Mouse (Mus musculus) limb, embryonic 12.5 days (tissue): ENCODE data around the gene Rgma. TPM values are rescaled to one million over a fixed set of nuclear protein-coding genes. Genes with fewer than 3 reads are reported as not detected.

Experiments used
- ATAC-seq: fragments of 200-750 bp; cut with Nextera tagmentation; 2 replicates; pipeline ENCODE4 v1.8.0; 2017; ENCODE audit warnings: low read depth, moderate TSS enrichment; ENCODE audit not compliant: insufficient number of reproducible peaks, insufficient read depth, low FRiP score, low TSS enrichment
- H3K27ac ChIP-seq: fragments of 300-500 bp; sonication (generic); 2 replicates; pipeline ENCODE4 v1.5.1; 2016; ENCODE audit warnings: mild to moderate bottlenecking, moderate library complexity
- H3K27me3 ChIP-seq: fragments of 300-500 bp; sonication (generic); 2 replicates; pipeline ENCODE4 v1.6.1; 2016; ENCODE audit warnings: mild to moderate bottlenecking, moderate library complexity
- H3K36me3 ChIP-seq: fragments of 300-500 bp; sonication (generic); 2 replicates; pipeline ENCODE4 v1.6.1; 2016; ENCODE audit warnings: mild to moderate bottlenecking, moderate library complexity
- H3K4me1 ChIP-seq: fragments of 300-500 bp; sonication (generic); replicated peaks from 2 replicates; pipeline ENCODE4 v1.6.1; 2016
- H3K4me2 ChIP-seq: fragments of 300-500 bp; sonication (generic); 2 replicates; pipeline ENCODE4 v1.6.1; 2016; ENCODE audit warnings: mild to moderate bottlenecking, moderate library complexity
- H3K4me3 ChIP-seq: fragments of 300-500 bp; sonication (generic); replicated peaks from 2 replicates; pipeline ENCODE4 v1.5.1; 2016; ENCODE audit warnings: mild to moderate bottlenecking
- H3K9ac ChIP-seq: fragments of 300-500 bp; sonication (generic); replicated peaks from 2 replicates; pipeline ENCODE4 v1.6.1; 2016; ENCODE audit warnings: mild to moderate bottlenecking, moderate library complexity
- H3K9me3 ChIP-seq: fragments of 300-500 bp; sonication (generic); 2 replicates; pipeline ENCODE4 v1.6.1; 2016; ENCODE audit warnings: mild to moderate bottlenecking, moderate library complexity
- WGBS: fragments of 180-500 bp; shearing (Covaris S2); methylation state at CpG from one replicate; pipeline ENCODE4 v1.1.7; 2016; 5-methylcytosine and 5-hydroxymethylcytosine counted together
- polyA plus RNA-seq: library from polyadenylated mRNA; unstranded; fragments of >200 nt; fragmentation: Nextera tagmentation; extraction: Ambion mirVana; gene quantifications from 2 replicates; pipeline ENCODE4 v1.2.1, GENCODE M21; 2016

Gene Rgma
- polyA plus RNA-seq, 1 experiment from 2014 or later = 26.7 TPM

DNA sequence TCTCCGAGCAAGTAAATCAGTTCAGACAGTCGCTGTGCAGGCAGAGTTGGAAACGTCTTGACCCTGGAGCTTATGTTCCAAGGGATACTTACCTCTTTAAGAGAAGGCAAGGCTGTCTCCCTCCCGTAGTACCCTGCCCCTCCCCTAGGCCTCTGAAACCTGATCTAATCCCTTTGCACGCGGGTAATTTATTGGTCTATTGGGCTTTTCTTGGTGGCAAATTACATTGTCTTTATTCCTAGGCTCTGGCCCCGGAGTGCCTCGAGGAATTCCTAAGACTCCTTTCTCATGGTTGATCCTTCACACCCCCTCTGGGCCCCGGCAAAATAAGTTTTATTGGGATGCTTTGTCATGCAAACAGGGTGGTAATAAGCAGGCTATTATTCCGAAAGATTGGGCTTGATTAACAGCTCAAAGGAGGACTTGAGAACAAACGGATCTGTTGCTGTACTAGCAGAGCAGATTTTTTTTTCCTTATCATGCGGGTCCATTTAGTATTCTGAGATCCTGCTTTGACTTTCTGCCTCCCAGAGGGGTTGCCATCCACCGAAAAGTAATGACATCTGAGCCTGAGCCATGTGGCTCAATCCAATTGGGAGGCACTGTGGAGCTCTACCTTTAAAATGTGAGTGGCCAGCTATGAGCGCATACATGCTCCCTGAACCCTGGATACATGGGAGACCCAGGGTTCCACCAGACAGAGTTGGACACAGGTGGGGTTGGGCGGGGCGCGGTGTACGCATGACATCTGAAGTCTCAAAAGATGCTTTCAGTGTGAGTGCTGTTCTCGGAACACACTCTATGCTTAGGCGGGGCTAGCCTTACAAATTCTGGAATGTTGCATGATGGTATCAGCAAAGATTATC is 25.0 kb downstream of the Rgma start:
- peak; percentile 67 for ATAC-seq
- WGBS = 11% methylated on average over 20 of the region's 20 CpGs
- no peaks in the 10 kb centered on the region for H3K27me3 ChIP-seq
- H3K9ac ChIP-seq = no peak overlapping the region
- peaks cover 78% of the 10 kb centered on the region for H3K4me1 ChIP-seq
- H3K4me2 ChIP-seq = peak overlapping the region; percentile 56
- H3K36me3 ChIP-seq = peaks cover 40% of the 10 kb centered on the region
- peak overlapping the region; percentile 21 for H3K4me3 ChIP-seq
- H3K27ac ChIP-seq = peak overlapping the region; percentile 62
- 0 out of 2 replicates have a peak, but pooled peaks cover 5% of the 10 kb centered on the region for H3K9me3 ChIP-seq

DNA sequence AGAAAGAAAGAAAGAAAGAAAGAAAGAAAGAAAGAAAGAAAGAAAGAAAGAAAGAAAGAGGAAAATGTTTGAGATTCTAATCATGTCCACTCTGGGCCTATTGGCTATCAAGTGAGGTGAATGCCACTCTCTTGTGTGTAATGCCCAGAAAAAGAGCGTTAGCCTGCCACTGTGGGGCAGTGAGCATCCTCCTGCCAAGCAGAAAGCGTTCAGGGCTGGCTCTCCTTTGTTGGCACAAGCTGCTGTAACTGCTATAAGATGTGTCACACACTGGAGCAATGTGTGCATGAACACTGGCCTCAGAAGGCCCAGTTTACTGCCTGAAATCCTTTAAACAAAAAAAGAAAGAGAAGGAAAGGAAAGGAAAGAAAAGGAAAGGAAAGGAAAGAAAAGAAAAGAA is 26.8 kb downstream of the Rgma start:
- Histone ChIP-seq H3K9me3 (peaks cover 20% of the 10 kb centered on the region; the same call in 1 of the 2 replicates), H3K9ac (no peak overlapping the region), H3K27ac (no peak overlapping the region), H3K4me2 (no peak overlapping the region), H3K36me3 (peaks cover 59% of the 10 kb centered on the region), H3K4me3 (no peak overlapping the region), H3K4me1 (peaks cover 60% of the 10 kb centered on the region), H3K27me3 (no peaks in the 10 kb centered on the region)
- WGBS = 74% methylated on average over 2 of the region's 2 CpGs
- no peak for ATAC-seq

- Histone ChIP-seq H3K9me3 (peaks cover 20% of the 10 kb centered on the region; the same call in 1 of the 2 replicates), H3K4me1 (peaks cover 54% of the 10 kb centered on the region), H3K36me3 (peaks cover 60% of the 10 kb centered on the region), H3K4me2 (no peak overlapping the region), H3K4me3 (no peak overlapping the region), H3K27me3 (no peaks in the 10 kb centered on the region), H3K9ac (no peak overlapping the region), H3K27ac (no peak overlapping the region)
- 80% methylated on average over 1 of the region's 1 CpGs for WGBS
- ATAC-seq = no peak
Observed at GRCm38 (mm10) chr7:73402671-73403070, 27.4 kb downstream of the Rgma start.

- peaks cover 69% of the 10 kb centered on the region for H3K36me3 ChIP-seq
- H3K27me3 ChIP-seq = no peaks in the 10 kb centered on the region
- peaks cover 45% of the 10 kb centered on the region for H3K4me1 ChIP-seq
- 0 out of 2 replicates have a peak overlapping the region, but pooled peaks have one; percentile 1 for H3K9ac ChIP-seq
- peaks cover 20% of the 10 kb centered on the region; the same call in 1 of the 2 replicates for H3K9me3 ChIP-seq
- no peak overlapping the region for H3K27ac ChIP-seq
- ATAC-seq = no peak
- no peak overlapping the region for H3K4me2 ChIP-seq
- H3K4me3 ChIP-seq = no peak overlapping the region
- 13% methylated on average over 3 of the region's 3 CpGs for WGBS
Observed at GRCm38 (mm10) chr7:73403538-73403937, 28.2 kb downstream of the Rgma start.

GRCm38 (mm10) chr7:73405550-73405949 is 30.2 kb downstream of the Rgma start:
- Histone ChIP-seq H3K27me3 (no peaks in the 10 kb centered on the region), H3K4me3 (no peak overlapping the region), H3K9ac (no peak overlapping the region), H3K27ac (no peak overlapping the region), H3K36me3 (peaks cover 85% of the 10 kb centered on the region), H3K4me2 (no peak overlapping the region), H3K9me3 (peaks cover 20% of the 10 kb centered on the region; the same call in 1 of the 2 replicates), H3K4me1 (peaks cover 25% of the 10 kb centered on the region)
- WGBS = 92% methylated on average over 11 of the region's 11 CpGs
- no peak for ATAC-seq

DNA sequence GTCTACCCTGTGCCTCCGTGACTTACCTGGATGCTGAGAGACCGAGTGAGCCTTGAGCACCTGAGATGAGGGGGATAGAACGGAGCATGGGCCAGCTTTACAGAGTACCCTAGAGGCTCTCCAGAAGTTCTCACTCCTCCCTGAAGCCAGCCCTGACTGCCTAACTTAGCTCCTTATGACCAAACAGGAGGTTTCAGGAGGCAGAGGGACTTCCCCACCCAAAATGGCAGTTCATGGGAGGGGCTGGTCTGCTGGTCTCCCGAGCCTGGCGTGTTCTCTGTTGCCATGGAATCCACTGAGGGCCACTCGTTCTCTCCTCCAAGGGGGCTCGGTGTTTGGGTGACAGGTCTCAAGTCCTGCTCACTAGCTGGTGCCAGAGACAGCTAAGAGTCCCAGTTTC is 36.2 kb downstream of the Rgma start:
- Histone ChIP-seq H3K9me3 (peaks cover 3% of the 10 kb centered on the region; the same call in 1 of the 2 replicates), H3K27me3 (no peaks in the 10 kb centered on the region), H3K36me3 (peaks cover 98% of the 10 kb centered on the region), H3K9ac (no peak overlapping the region), H3K4me3 (no peak overlapping the region), H3K4me1 (no peaks in the 10 kb centered on the region), H3K27ac (no peak overlapping the region), H3K4me2 (no peak overlapping the region)
- WGBS = 78% methylated on average over 7 of the region's 7 CpGs
- no peak for ATAC-seq

DNA sequence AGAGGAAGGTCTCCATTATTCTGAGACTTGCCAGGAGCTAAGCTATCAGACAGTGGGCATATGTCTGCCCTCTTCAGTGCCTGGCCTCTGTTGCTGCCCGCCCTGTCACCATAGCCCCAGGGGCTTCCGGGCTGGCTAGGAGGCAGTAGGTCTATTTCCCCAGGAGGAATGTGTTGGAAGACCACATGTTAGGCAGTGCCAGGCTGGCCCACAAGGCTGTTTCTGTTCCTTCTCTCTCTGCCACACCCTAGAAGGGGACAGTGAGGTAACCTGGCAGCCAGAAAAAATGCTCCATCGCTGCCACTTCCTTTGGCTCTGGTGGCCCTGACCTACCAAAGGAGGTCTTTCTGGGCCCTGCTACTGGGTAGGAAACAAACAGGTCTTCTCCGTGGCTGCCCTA is 36.7 kb downstream of the Rgma start:
- 87% methylated on average over 4 of the region's 4 CpGs for WGBS
- no peak overlapping the region for H3K9ac ChIP-seq
- ATAC-seq = no peak
- no peak overlapping the region for H3K4me3 ChIP-seq
- H3K36me3 ChIP-seq = peaks cover 97% of the 10 kb centered on the region
- H3K4me2 ChIP-seq = no peak overlapping the region
- H3K9me3 ChIP-seq = no peaks in the 10 kb centered on the region
- no peaks in the 10 kb centered on the region for H3K27me3 ChIP-seq
- no peaks in the 10 kb centered on the region for H3K4me1 ChIP-seq
- no peak overlapping the region for H3K27ac ChIP-seq

GRCm38 (mm10) chr7:73412419-73412818 is 37.1 kb downstream of the Rgma start:
- no peak for ATAC-seq
- no peak overlapping the region for H3K4me3 ChIP-seq
- H3K27me3 ChIP-seq = no peaks in the 10 kb centered on the region
- WGBS = 85% methylated on average over 7 of the region's 7 CpGs
- peaks cover 97% of the 10 kb centered on the region for H3K36me3 ChIP-seq
- no peak overlapping the region for H3K4me2 ChIP-seq
- H3K27ac ChIP-seq = no peak overlapping the region
- H3K9ac ChIP-seq = no peak overlapping the region
- no peaks in the 10 kb centered on the region for H3K9me3 ChIP-seq
- no peaks in the 10 kb centered on the region for H3K4me1 ChIP-seq

DNA sequence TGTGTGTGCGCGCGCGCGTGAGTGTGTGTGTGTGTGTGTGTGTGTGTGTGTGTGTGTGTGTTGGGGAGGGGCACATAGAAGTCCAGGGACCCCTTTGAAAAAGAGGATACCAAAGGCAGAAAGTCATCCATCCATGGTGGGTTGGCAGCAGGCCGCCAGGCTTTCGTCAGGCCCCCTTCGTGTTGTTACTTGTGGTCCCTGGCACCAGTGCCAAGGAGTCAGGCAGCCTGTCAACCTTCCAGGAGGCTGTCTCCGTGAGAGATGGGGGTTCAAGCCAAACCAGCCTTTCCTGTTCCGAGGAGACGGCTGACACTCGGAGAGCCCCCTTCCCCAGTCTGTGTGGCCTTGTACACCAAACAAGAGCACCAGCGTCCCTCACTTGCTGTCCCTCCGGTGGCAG is 38.9 kb downstream of the Rgma start:
- Histone ChIP-seq H3K4me3 (no peak overlapping the region), H3K4me2 (no peak overlapping the region), H3K9ac (no peak overlapping the region), H3K36me3 (peaks cover 99% of the 10 kb centered on the region), H3K27ac (no peak overlapping the region), H3K9me3 (no peaks in the 10 kb centered on the region), H3K4me1 (peaks cover 12% of the 10 kb centered on the region), H3K27me3 (no peaks in the 10 kb centered on the region)
- WGBS = 83% methylated on average over 14 of the region's 14 CpGs
- no peak for ATAC-seq

DNA sequence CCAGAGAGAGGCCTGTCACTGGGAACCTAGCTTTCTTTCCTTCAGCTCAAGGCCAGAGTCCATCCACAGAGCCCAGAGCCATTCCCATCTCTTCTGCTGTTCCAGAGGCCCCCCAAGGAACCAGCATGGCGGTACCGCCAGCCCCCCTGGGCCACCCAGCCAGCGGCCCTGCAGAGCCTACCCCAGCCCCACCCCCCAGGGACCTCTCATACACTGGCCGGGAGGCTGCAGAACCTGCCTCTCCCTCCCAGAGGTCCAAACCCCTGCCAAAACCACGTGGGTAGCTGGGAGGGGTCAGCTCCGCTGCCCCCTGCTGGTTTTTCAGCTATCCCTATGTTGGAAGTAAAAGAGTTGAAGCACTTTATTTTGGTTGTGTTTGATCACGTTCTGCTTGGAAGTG is 44.1 kb downstream of the Rgma start:
- Histone ChIP-seq H3K9me3 (no peaks in the 10 kb centered on the region), H3K4me2 (no peak overlapping the region), H3K4me3 (no peak overlapping the region), H3K36me3 (peaks cover 68% of the 10 kb centered on the region), H3K27ac (peak overlapping the region; percentile 35; the same call in 1 of the 2 replicates), H3K9ac (0 out of 2 replicates have a peak overlapping the region, but pooled peaks have one; percentile 4), H3K4me1 (peaks cover 34% of the 10 kb centered on the region), H3K27me3 (no peaks in the 10 kb centered on the region)
- WGBS = 43% methylated on average over 7 of the region's 7 CpGs
- no peak for ATAC-seq

- 76% methylated on average over 5 of the region's 5 CpGs for WGBS
- Histone ChIP-seq H3K4me2 (no peak overlapping the region), H3K4me1 (peaks cover 34% of the 10 kb centered on the region), H3K27ac (peak overlapping the region; percentile 62; the same call in 1 of the 2 replicates), H3K4me3 (no peak overlapping the region), H3K27me3 (no peaks in the 10 kb centered on the region), H3K36me3 (peaks cover 53% of the 10 kb centered on the region), H3K9me3 (no peaks in the 10 kb centered on the region), H3K9ac (no peak overlapping the region)
- ATAC-seq = no peak
Observed at GRCm38 (mm10) chr7:73420827-73421226, 45.5 kb downstream of the Rgma start.
